Mouse (Mus musculus) urinary bladder, postnatal 25 days (tissue): ENCODE data around the gene Pcdh19.
"Not testable (repeated sequence)": the region's sequence is repeated elsewhere in the genome, so short reads cannot be mapped to it uniquely, and the experiment has no call there.

Experiments used
- DNase-seq: peaks from one replicate; pipeline ENCODE4 v3.0.0; 2022; ENCODE audit warnings: low spot score

Pcdh19 gene

DNA sequence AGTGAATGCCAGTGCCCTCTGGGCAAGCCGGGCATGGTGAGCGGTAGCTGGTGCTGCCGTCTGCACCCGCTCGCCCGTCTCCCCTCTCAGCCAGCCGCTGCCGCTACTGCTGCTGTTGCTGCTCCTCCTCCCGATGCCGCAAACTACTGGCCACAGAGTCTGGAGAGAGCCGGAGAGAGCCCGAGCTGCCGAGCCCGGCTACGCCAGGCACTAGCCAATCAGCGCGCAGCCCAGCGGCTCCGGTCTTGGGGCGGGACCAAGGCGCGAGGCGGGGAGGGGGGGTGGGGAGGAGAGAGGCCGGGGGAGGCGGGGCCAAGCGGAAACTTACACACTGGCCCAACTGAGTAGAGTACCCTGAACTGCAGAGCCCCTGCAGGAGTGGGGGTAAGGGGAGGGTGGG lies at the start of gene Pcdh19:
Gene Pcdh19 (minus strand): TSS at position 148 of the 400 bp plus-strand sequence.
- peak; percentile 54 for DNase-seq

DNA sequence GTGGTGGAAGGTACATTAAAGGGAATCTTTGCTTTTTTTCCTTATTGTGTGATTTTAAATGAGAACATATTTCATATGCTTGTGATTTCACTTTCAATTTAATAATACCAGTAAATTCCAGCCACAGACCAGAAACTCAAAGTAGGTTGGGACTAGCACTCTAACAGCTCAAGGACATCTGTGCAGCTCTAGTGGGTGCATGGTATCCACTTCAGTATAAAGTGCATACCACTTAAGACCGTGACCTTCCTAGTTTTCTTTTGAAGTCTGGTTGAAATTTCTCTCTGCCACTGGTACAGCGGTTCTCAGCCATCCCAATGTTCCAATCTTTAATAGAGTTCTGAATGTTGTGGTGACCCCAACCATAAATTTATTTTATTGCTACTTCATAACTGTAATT lies 47.1 kb upstream of the Pcdh19 start:
- no peak for DNase-seq

DNA sequence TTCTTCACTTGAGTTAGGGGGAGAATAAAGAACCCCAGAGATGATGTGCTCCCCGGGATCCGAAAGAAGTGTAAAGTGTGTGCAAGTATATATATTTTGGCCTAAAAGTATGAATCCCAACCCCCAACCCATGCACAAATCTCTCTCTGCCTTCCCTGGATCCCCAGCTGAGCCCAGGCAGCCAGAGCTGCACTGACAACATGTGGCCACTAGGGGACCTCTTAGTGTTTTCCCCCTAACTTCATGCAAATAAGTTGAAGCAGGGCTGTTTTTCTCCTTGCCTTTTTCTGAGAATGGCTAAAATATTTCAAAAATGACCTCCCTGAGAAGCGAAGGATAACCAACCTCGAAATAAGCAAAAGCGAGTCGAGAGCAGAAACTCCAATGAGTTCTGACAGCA lies 46.2 kb upstream of the Pcdh19 start:
- DNase-seq: peak; percentile 8

DNA sequence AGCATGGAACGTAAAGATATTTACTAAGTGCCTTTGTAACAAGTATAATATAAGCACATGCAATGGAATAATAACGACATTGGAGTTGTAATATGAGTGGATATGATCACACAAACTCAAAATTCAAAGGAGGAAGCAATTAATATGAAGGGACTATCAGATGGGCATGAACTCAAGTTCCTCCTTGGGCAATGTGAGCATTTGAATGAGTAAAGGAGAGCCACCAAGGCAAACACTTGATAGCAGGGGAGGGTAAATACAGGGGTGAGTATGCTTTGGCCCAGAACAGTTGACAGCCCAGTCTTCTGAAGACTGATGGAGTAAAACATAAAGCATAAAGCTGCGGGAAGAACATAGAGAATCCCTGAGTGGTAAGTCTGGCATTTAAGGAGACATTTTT lies 32.7 kb upstream of the Pcdh19 start:
- DNase-seq: no peak

DNA sequence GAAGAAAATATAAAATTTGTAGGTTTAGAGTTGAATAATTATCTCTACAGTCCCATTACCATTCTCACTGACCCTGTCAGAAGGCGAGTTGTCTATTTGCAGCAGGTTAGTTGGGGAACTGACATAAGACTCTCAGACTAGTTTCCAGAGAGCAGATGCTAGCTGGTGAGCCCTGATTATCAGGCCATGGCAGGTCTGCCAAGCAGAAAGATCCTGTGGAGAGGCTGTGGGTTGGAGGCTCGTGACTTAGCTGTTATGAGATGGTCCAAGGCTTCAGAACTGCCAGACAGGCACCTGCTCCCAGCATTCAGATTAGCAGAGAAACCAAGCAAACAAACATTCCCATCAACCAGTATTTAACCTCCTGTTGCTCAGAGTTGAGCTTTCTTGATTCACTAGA lies 21.8 kb upstream of the Pcdh19 start:
- DNase-seq: no peak

DNA sequence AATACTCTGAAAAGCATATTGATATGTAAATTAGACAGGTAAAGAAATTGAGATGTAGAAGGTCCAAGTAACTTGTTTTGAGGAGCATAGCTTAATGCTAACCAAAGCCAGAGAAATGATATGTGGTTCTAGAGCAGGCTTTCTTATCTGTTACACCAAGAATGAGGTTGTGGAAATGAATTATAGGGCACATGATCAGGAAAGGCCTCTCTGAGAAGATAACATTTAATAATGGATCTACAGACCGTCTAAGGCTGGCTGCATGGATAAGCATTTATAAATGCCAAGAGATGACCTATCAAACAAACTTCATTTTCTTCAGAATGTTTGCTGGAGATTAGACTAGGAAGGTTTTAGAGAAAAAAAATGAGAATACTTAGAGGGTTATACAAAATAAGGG lies 14.1 kb upstream of the Pcdh19 start:
- DNase-seq: no peak

DNA sequence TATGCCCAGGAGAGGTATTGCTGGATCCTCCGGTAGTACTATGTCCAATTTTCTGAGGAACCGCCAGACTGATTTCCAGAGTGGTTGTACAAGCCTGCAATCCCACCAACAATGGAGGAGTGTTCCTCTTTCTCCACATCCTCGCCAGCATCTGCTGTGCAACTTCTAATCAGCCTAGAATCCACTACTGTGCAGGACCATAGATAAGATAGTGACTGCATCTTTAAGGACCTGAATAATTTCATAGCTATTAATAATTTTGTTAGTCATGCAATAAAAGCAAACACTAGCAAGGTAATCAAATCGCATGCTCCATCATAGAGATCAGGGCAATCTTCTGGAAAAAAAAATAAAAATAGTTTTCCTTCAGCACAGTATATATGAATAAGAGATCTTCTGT lies 9.1 kb upstream of the Pcdh19 start:
- not testable (repeated sequence) for DNase-seq

DNA sequence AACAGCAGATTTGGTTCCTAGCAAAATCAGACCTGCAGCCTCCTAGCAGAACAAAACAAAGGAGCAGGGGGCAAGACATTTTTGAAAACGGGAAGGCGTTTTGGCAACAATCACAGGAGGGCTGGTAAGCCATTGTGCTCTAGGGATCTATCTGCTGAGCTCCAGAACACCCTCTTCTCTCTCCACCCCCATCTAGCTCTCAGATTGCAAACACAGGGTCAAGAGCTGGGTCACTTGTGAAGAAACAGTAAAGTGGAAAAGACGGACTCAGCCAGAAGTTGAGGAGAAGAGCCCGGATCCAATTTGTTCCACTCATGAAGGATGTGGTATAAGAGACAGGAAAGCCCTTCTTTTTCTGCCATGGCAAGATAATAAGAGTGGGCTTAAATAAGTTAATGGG lies 7.7 kb upstream of the Pcdh19 start:
- no peak for DNase-seq

DNA sequence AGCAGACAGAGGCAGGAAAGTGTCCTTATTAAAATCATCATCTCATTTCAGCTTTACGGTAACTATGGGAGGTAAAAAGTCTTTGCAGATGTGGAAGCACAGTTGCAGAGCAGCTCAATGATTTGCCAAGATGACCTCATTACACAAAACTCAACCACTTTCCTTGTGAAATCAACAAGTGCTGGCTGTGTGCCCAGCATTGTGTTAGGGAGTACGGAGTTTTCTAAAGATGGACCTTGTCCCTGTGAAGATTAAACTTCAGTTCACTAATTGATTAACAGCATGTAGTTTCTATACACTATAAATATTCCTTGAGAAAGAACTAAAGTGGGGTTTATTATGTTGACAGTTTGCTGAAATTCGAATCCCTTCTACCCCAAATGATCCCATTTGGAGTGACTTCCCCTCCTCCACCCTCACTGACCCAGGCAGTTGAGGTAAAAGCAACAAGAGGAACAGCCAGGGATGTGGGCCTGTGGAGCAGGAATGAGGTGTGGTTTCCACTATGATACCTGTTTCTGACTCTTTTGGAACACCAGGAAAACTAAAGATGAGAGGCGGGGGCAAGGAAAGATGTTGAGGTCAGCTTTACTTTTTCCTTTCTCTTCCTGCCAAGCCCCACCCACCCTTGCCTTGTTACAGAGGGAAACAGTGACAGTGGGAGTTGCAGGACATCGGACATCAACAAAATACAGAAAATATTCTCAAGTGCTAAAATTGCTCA lies 4.4 kb upstream of the Pcdh19 start:
- DNase-seq: no peak

DNA sequence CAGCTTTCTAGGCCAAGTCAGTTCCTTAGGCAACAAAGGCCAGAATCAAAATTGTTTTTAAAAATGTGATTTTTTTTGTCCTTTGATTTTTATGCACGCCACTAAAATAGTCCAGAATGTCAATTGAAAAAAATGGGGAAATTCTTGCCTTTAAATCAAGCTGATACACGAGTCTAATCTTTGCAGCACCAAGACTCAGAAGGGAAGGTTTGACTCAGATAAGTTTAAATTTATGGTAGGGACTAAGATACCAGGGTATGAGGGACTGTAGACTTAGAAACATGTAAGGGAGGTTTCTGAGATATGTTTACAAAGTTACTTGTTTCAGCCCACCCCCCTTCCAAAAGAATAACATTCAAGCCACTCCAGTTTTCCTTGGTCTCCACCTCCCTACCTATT lies 3.6 kb upstream of the Pcdh19 start:
- DNase-seq: no peak

DNA sequence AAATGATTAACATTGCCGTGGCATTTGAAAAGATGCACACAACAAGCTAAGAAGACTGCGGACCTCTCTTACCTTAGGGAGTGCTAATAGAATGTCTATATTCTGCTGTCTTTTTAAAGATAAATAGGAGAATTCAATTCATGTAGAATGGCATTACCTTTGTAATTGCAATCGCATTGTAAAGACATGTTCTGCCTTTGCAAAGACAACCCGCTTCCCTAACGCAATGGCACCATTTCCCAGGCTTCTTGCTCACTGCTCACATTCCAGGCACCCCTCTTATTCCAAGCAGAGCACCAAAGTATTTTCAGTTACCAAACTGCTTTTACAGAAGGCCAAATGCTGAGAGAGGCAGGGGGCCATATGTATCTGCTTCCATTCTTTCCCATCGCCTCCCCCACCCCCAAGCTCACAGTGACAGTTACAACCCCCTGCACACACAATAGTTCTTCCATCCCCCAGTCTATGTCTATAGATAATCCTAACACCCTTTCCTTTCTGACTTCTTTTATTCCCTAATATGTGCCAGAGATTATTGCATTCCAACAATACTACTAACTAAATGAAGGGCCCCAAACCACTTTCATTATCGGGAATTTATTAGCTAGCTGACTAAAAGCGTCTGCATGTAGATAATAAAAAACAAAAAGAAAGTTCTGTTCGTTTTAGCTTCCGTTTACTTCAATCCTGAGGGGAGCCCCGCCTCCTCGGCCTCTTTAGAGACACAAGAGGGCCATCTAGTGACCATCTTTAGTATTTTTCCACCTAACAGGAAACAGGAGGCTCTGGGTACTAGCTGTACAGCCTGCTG lies 3.0 kb upstream of the Pcdh19 start:
- DNase-seq: peak; percentile 16

DNA sequence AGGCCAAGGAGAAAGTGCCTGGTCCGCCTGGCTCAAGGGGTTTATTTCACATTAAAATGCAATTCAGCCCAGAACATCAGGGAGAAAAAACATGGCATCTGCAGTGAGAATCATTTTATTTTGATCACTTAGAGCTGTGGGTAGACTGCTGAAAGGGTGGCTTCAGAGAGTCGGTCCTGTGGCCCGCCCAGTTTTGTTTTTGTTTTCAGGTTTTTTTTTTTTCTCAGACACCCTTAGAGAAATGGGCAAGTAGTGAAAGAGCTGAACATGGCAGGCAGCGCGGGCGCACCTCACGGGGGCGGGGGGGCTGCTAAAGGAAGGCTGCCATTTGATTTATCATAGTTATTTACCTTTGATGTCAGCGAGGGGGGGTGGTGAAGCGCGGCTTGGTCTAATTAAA lies 2.0 kb upstream of the Pcdh19 start:
- DNase-seq: no peak

DNA sequence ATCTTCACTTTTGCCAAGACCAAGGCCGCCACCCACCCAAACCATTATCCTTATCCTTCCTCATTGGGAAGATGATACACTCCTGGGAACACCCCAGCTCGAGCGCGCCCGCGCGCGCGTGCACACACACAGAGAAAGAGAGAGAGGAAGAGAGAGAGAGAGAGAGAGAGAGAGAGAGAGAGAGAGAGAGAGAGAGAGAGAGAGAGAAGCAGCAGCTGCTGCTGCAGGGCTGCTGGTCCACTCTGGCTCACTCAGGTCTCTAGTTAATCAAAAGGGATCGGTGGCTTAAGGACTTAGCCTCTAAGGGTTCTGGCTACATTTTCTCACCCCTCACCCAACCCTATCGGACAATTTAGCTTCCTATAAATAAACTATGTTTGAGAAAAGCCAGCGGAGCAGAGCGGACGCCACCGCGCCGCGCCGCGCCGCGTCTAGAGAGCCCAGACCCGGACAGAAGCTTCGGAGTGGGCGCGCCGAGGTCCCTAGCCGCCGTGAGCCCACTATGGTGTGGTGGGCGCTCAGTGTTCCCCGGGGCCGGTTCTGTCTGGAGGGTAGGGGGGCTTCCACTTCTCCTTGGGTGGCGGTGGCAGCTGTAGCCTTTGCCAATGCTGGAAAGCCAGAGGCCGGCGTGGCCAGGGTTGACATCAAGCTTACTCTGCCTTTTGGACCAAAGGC lies 926 bp upstream of the Pcdh19 start:
- DNase-seq: no peak

DNA sequence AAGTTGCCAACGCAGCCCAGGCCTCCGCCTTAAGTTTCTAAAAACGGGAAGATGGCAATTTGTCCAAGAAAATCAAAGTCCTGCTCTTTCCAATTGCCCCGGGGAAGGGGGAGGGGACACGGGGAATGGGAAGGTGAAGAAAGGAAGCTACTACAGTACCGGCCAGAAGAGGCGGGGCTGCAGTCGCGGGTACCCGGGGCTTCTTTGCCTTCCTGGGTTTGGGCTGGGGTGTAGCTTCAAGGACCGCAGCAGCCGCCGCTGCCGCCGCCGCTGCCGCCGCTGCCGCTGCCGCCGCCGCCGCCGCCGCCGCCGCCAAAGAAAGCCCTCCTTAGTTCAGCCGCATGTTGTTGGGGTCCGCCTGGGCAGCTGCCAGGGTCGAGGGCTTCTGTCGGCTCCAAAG lies 631 bp downstream of the Pcdh19 start:
- no peak for DNase-seq

DNA sequence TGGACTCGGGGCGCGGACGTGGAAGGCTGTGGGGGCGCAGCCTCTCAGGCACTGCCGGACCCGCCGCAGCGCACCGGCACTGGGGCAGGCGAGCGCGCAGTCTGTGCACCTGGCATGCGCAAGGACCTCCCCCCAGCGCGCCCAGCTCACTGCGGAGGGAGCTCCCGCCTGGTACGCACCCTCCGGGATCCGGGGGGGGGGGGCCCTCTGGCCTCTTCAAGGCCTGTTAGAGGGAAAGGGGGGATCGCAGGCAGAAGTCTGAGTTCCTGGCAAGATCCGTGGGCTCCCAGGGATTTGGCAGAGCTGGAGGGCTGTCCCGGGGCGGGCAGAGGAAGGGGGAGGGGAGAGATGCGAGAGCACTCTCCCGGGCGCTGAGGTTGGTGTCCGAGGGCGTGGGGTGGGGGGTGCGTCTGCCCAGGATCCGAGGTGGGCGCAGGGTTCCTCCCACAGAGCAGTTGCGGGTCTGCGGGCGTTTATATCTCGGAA lies 1.1 kb downstream of the Pcdh19 start:
- DNase-seq: no peak

DNA sequence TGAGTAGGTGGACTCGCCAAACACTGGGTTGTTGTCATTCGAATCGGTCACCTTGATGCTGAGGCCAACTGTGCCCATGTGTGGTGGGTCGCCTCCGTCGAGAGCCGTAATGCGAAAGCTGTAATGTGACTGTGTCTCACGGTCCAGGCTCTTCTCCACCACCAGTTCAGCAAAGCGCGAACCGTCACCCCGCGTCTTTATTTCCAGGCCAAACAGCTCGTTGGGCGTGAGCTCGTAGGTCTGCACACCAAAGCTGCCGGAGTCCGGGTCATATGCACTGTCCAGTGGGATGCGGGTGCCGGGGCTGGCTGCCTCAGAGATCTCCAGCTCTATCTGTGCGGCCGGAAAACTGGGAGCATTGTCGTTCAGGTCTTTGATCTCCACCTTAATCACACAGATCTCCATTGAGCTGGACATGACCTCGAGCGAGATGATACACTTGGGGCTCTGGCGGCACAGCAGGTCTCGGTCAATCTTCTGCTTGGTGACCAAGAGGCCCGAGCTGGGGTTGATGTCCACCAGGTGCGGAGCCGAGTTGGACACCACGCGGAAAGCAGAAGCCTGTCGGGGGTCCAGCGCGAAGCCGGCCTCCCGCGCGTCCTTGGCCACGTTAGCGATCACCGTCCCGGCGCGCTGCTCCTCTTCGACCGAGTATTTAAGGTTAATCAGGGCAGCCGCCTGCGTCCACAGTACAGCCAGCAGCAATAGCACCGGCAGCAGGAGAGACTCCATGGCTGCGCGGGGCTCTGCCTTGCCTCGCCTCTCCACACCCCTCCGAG lies 2.1 kb downstream of the Pcdh19 start:
- DNase-seq: no peak

DNA sequence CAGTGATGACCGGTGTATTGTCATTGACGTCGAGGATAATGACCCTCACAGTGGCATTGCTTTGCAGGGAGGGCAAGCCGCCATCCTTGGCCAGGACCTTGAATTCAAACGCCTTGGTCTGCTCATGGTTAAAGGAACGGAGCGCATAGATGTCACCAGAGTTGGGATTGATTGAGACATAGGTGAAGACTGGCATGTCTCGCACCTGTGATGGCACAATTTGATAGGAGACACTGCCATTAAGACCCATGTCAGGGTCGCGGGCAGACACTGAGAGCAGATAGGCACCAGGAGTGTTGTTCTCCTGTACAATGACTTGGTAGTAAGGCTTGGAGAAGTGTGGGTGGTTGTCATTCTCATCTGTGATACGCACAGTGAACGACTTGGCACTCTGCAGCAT lies 3.2 kb downstream of the Pcdh19 start:
- no peak for DNase-seq

DNA sequence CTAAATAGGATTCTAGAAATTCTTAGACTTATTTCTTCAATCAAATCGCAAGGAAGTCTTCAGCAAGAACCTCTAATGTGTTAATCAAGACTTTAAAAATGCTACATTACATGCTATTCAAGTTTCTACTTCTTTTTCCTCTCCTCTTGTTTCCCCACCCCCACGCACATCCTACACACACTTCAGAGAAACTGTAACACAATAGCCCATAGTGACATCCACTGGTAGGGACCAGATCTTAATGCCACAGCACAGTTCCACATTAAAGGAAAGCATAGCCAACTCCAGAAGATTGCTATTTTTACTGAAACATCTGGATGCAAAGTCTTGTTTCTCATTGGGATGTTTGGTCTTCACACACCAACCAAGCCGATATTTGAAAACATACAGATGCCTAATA lies 4.8 kb downstream of the Pcdh19 start:
- DNase-seq: no peak

DNA sequence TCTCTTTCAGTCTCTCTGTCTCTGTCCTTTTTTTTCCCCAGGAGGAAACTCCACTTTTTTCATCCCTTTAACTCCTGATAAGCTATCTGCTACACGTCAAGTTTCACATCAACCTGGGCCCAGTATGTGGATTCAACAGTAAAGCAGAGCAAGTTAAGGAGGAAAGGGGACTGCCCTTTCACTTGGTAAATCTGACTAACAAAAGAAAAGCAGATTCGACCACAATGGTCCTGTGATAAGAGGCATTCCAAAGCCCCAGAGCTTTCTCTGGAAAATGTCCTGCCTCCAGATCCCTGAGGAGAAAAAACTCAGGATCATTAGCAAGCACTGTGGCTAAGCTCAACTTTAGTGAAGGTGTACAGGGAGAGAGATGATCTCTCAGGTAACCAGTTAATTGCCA lies 13.7 kb downstream of the Pcdh19 start:
- DNase-seq: no peak

DNA sequence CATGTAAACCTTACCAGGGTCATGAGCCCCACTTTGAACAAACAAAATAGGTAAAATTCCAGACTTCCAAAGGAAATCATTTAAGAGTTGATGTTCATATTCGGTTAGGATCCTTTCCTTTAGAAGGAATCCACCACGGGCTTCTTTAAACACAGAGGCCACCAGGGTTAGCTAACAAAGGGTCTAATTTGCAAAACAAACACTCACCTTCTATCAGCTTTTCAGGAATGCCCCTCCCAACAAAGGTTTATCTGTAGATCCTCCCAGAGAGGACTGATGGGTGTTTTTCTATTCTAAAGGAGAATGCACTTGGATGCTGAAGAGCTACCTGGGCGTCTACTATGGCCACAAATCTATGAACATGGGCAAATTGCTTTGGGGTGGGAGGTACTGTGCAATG lies 15.0 kb downstream of the Pcdh19 start:
- DNase-seq: no peak

DNA sequence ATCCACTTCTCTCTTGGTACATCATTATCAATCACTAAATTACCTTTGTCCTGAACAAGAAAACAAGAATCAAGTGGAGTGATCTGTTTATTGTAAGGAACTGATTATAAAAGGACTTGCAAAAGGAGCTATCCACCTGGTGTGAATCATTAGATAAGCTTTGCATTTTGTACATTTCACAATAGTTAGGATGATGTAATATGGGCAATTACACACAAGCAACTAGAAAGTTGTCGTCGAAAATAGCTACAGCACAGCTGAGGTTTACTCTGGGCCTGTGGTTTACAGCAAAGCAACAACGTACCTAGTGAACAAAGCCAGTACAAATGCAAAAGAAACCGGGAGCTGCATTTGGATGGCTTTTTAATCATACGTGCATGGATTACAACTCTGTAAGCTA lies 28.7 kb downstream of the Pcdh19 start:
- DNase-seq: no peak
